Mouse (Mus musculus): ENCODE data around the gene Daam1. TPM values are rescaled to one million over a fixed set of nuclear protein-coding genes. Genes with fewer than 3 reads are reported as not detected.
A peak's percentile ranks its signal among the peaks of the same experiment; 100 is the strongest.

Gene Daam1
- polyA plus RNA-seq, 1 experiment from 2014 or later, result 41.2 TPM

DNA sequence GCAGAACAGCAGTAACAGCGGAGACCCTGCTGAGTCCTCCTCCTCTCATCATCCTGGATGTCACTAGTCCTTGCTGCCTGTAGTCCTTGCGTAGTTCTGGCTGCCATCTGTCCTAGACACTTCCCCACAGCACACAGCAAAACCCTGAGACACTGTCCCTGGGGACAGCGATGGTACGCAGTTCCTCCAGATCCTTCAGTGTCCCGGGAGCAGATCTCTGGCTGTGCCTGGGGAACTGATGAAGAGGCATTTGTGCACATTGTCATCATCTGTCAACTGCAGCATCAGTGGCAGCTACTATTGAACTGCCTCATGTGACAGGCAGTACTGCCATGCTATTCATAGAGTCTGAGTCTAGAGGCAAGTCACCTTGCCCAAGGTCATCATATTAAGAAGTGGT is 107.6 kb downstream of the Daam1 start:
- no peak for DNase-seq (ENCODE audit: low spot score)

DNA sequence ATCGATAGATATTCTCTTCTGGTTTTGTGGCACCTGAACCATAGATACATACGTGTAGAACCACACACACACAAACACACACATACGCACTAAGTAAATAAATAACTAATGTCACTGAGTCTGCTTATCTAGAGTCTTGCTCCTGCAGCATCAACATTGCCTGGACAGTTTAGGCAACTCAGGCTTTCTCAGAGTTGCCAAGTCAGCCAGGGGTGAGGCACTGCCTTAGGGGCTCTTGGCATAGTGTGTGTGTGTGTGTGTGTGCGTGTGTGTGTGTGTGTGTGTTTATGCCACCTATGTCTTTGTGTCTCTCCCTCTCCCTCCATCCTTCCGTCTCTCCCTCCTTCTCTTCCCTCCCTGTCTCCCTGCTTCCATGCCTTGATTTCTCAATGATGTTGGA is 110.4 kb downstream of the Daam1 start:
- H3K4me2 ChIP-seq (replicated peaks), result no peak overlapping the region
- no peaks in the 10 kb centered on the region for H3K27me3 ChIP-seq (ENCODE audit: control insufficient read depth, insufficient read depth, low read length)
- H3K9me3 ChIP-seq (ENCODE audit: control insufficient read depth, low read length), result no peaks in the 10 kb centered on the region
- DNase-seq (ENCODE audit: low spot score) (no peak), ATAC-seq (ENCODE audit: low FRiP score) (no peak)
- no peak overlapping the region for H3K9ac ChIP-seq
- peaks cover 63% of the 10 kb centered on the region for H3K36me3 ChIP-seq (replicated peaks; ENCODE audit: control insufficient read depth, insufficient read depth)
- WGBS, result 93% methylated on average over 5 of the region's 5 CpGs
- no peak overlapping the region for H3K27ac ChIP-seq
- no peak overlapping the region for H3K4me3 ChIP-seq (replicated peaks; ENCODE audit: low read length)
- H3K4me1 ChIP-seq (replicated peaks; ENCODE audit: control insufficient read depth, insufficient read depth, low read length), result no peaks in the 10 kb centered on the region

More for the DNA sequence above, 107.6 kb downstream of the Daam1 start:
- Histone ChIP-seq H3K4me3 (replicated peaks; ENCODE audit: low read length) (no peak overlapping the region), H3K9ac (no peak overlapping the region), H3K36me3 (replicated peaks; ENCODE audit: control insufficient read depth, insufficient read depth) (peaks cover 37% of the 10 kb centered on the region), H3K4me2 (replicated peaks) (no peak overlapping the region), H3K27ac (no peak overlapping the region), H3K4me1 (replicated peaks; ENCODE audit: control insufficient read depth, insufficient read depth, low read length) (peaks cover 4% of the 10 kb centered on the region; the same call in 1 of the 2 replicates), H3K9me3 (ENCODE audit: control insufficient read depth, low read length) (no peaks in the 10 kb centered on the region), H3K27me3 (ENCODE audit: control insufficient read depth, insufficient read depth, low read length) (no peaks in the 10 kb centered on the region)
- 63% methylated on average over 5 of the region's 5 CpGs for WGBS
- no peak for ATAC-seq (ENCODE audit: low FRiP score)

DNA sequence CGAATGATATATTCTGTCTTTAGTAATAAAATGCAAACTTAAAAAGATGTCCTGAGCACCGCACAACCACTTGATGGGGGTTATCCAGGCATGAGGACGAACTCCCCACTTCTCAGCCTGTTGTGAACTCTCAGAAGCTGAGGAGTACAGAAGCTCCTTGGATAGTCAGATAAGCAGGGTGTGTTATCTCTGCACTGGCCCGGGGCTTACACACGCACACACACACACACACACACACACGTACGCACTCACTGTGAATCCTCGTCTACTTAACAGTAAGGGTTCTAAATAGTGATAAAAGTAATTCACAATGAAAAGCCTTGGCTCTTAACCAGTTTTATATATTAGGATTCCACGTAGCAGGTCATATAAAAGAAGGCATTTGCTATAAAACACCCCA is 112.2 kb downstream of the Daam1 start:
- H3K4me1 ChIP-seq (replicated peaks; ENCODE audit: control insufficient read depth, insufficient read depth, low read length), result no peaks in the 10 kb centered on the region
- H3K9me3 ChIP-seq (ENCODE audit: control insufficient read depth, low read length), result no peaks in the 10 kb centered on the region
- no peak overlapping the region for H3K4me3 ChIP-seq (replicated peaks; ENCODE audit: low read length)
- WGBS, result 97% methylated on average over 9 of the region's 9 CpGs
- H3K36me3 ChIP-seq (replicated peaks; ENCODE audit: control insufficient read depth, insufficient read depth), result peaks cover 65% of the 10 kb centered on the region
- no peak overlapping the region for H3K9ac ChIP-seq
- H3K27ac ChIP-seq, result no peak overlapping the region
- DNase-seq (ENCODE audit: low spot score) (no peak), ATAC-seq (ENCODE audit: low FRiP score) (no peak)
- no peaks in the 10 kb centered on the region for H3K27me3 ChIP-seq (ENCODE audit: control insufficient read depth, insufficient read depth, low read length)
- no peak overlapping the region for H3K4me2 ChIP-seq (replicated peaks)

DNA sequence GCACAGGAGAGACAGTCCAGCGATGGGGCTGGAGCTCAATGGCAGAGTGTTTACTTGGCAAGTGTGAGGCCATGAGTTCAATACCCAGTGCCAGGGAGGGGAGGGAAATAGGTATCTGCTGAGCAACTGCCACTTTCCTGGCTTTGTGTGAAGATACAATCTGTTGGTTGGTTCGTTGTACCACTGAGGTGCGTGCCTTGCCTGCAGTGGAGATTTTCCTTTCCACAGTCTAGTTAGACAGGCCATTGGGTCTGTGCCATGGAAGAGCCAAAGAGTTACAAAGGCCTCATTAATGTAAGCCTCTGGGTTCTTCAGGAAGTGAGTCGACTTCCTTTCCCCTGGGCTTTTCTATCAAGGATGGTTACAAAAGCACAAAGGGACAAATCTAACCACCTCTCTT is 112.8 kb downstream of the Daam1 start:
- H3K4me3 ChIP-seq (replicated peaks; ENCODE audit: low read length), result no peak overlapping the region
- 84% methylated on average over 4 of the region's 4 CpGs for WGBS
- H3K36me3 ChIP-seq (replicated peaks; ENCODE audit: control insufficient read depth, insufficient read depth), result peaks cover 65% of the 10 kb centered on the region
- H3K9ac ChIP-seq, result no peak overlapping the region
- no peaks in the 10 kb centered on the region for H3K27me3 ChIP-seq (ENCODE audit: control insufficient read depth, insufficient read depth, low read length)
- no peak for ATAC-seq (ENCODE audit: low FRiP score)
- DNase-seq (ENCODE audit: low spot score), result no peak
- no peak overlapping the region for H3K27ac ChIP-seq
- no peak overlapping the region for H3K4me2 ChIP-seq (replicated peaks)
- no peaks in the 10 kb centered on the region for H3K4me1 ChIP-seq (replicated peaks; ENCODE audit: control insufficient read depth, insufficient read depth, low read length)
- H3K9me3 ChIP-seq (ENCODE audit: control insufficient read depth, low read length), result no peaks in the 10 kb centered on the region

DNA sequence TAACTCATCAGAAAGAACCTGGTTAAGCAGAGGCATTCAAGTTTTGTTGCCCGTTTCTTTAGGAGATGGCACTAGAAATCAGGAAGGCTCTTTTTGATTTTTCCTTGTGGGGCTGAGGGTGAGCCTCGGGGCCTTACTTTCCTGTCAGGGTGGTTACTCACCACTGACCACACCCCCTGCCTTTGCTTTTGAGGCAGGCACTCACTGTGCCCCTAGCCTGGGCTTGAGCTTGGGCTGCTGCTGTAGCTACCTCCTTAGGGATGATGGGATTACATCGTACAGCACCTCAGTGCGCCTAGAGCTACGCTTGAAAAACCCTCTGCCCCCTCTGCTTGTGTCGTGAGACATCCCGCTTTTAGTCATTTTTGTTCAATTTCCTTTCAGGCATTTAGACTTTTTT is 115.0 kb downstream of the Daam1 start:
- Histone ChIP-seq H3K27me3 (ENCODE audit: control insufficient read depth, insufficient read depth, low read length) (no peaks in the 10 kb centered on the region), H3K4me1 (replicated peaks; ENCODE audit: control insufficient read depth, insufficient read depth, low read length) (no peaks in the 10 kb centered on the region), H3K27ac (no peak overlapping the region), H3K4me2 (replicated peaks) (no peak overlapping the region), H3K36me3 (replicated peaks; ENCODE audit: control insufficient read depth, insufficient read depth) (peaks cover 78% of the 10 kb centered on the region), H3K9ac (no peak overlapping the region), H3K9me3 (ENCODE audit: control insufficient read depth, low read length) (no peaks in the 10 kb centered on the region), H3K4me3 (replicated peaks; ENCODE audit: low read length) (no peak overlapping the region)
- DNase-seq (ENCODE audit: low spot score), result no peak
- no peak for ATAC-seq (ENCODE audit: low FRiP score)
- WGBS, result 81% methylated on average over 7 of the region's 7 CpGs

DNA sequence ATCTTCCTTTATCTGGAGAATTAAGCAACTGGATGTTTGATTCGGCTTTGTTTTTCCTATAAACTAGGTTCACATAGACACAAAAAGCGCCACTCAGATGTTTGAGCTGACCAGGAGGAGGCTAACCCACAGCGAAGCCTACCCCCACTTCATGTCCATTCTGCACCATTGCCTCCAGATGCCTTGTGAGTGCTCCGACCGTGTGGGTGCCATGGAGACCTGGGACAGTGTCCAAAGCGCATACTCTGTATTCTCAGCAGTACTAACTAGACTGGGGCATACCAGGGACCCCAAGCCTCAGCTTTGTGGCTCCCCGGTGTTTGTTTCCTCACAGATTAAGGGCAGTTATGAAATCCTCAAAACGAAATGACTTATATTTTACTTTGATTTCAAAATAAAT is 115.6 kb downstream of the Daam1 start:
- Histone ChIP-seq H3K9ac (no peak overlapping the region), H3K27me3 (ENCODE audit: control insufficient read depth, insufficient read depth, low read length) (no peaks in the 10 kb centered on the region), H3K4me1 (replicated peaks; ENCODE audit: control insufficient read depth, insufficient read depth, low read length) (no peaks in the 10 kb centered on the region), H3K9me3 (ENCODE audit: control insufficient read depth, low read length) (no peaks in the 10 kb centered on the region), H3K4me2 (replicated peaks) (no peak overlapping the region), H3K36me3 (replicated peaks; ENCODE audit: control insufficient read depth, insufficient read depth) (peaks cover 82% of the 10 kb centered on the region), H3K27ac (no peak overlapping the region), H3K4me3 (replicated peaks; ENCODE audit: low read length) (no peak overlapping the region)
- DNase-seq (ENCODE audit: low spot score) (no peak), ATAC-seq (ENCODE audit: low FRiP score) (peak; percentile 86)
- 73% methylated on average over 8 of the region's 8 CpGs for WGBS

DNA sequence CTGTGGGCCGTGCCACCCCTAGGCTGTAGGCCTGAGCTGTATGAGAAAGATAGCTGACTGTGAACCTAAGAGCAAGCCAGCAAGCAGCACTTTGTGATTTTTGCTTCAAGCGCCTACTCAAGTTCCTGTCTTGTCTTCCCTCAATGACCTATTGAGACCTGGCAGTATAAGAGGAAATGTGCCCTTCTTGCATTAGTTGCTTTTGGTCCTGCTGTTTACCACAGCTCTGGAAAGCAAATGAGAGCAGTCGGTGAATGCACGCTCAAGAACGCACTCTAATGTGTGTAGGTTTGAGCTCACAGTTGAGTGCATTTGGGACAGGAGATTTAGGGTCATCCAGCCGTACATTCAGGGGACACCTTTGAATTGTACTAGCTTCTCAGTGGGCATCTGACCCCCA is 118.1 kb downstream of the Daam1 start:
- Histone ChIP-seq H3K9me3 (ENCODE audit: control insufficient read depth, low read length) (no peaks in the 10 kb centered on the region), H3K9ac (no peak overlapping the region), H3K4me3 (replicated peaks; ENCODE audit: low read length) (no peak overlapping the region), H3K36me3 (replicated peaks; ENCODE audit: control insufficient read depth, insufficient read depth) (peaks cover 87% of the 10 kb centered on the region), H3K4me2 (replicated peaks) (no peak overlapping the region), H3K27ac (no peak overlapping the region), H3K4me1 (replicated peaks; ENCODE audit: control insufficient read depth, insufficient read depth, low read length) (no peaks in the 10 kb centered on the region; the same call in 1 of the 2 replicates), H3K27me3 (ENCODE audit: control insufficient read depth, insufficient read depth, low read length) (no peaks in the 10 kb centered on the region)
- DNase-seq (ENCODE audit: low spot score) (no peak), ATAC-seq (ENCODE audit: low FRiP score) (no peak)
- WGBS, result 97% methylated on average over 6 of the region's 6 CpGs

DNA sequence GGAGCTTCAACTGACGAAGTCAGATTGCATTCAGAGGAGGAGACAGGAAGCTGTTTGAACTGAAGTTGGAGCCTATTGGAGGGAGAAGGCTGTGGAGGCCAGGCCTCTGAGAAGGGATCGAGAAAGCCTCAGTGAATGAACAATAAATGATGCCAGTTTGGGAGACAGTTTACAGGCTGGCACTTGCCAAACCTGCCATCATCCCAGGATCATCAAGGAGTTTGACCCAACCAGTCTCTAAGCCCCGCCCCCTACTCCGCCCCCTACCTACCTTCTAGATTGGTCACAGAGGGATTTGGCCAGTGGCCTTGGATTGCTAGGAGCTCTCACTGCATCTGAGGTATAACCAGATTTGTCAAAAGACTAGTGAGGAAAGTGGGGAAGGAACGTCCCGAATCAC is 118.7 kb downstream of the Daam1 start:
- DNase-seq (ENCODE audit: low spot score) (no peak), ATAC-seq (ENCODE audit: low FRiP score) (no peak)
- Histone ChIP-seq H3K27ac (no peak overlapping the region), H3K9ac (no peak overlapping the region), H3K27me3 (ENCODE audit: control insufficient read depth, insufficient read depth, low read length) (no peaks in the 10 kb centered on the region), H3K36me3 (replicated peaks; ENCODE audit: control insufficient read depth, insufficient read depth) (peaks cover 82% of the 10 kb centered on the region), H3K4me1 (replicated peaks; ENCODE audit: control insufficient read depth, insufficient read depth, low read length) (no peaks in the 10 kb centered on the region; the same call in 1 of the 2 replicates), H3K4me3 (replicated peaks; ENCODE audit: low read length) (no peak overlapping the region), H3K9me3 (ENCODE audit: control insufficient read depth, low read length) (no peaks in the 10 kb centered on the region), H3K4me2 (replicated peaks) (no peak overlapping the region)
- 97% methylated on average over 6 of the region's 6 CpGs for WGBS

DNA sequence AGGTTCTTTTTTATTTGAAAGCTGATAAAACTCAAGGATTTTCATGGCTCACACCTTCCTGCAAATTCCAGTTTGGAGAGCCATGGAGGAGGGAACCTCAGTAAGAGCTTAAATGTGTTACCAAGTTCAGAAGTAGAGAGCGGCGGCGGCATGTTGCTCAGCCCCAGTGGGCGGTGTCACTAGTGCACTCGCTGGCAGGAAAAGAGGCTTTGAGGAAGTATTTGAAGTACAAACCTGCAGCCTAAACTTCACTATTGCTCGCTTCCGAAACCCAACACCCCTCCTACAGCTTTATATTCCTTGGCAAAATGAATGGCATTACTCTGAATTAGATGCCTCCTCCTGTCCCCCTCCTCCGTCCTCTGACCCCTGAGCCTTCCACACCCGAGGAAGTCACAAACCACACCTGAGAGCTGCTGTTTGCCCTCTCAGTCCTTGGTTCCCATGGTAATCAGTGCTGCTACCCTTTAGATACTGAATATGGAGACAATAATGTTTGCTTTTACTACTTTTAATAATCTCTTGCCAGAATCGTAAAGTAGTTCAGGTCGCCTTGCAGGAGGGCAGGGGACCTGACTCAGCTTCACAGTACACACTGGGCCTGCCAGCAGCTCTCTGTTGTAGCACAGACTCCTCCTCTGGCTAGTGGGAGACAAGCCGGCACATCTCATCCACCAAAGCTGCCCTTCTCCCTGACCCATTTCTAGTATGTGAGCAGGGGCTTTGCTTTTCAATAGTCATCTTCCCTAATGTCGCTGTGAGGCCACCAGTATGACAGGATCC is 119.4 kb downstream of the Daam1 start:
- DNase-seq (ENCODE audit: low spot score), result no peak
- Histone ChIP-seq H3K27ac (no peak overlapping the region), H3K36me3 (replicated peaks; ENCODE audit: control insufficient read depth, insufficient read depth) (peaks cover 79% of the 10 kb centered on the region), H3K9me3 (ENCODE audit: control insufficient read depth, low read length) (no peaks in the 10 kb centered on the region), H3K4me3 (replicated peaks; ENCODE audit: low read length) (no peak overlapping the region), H3K4me2 (replicated peaks) (no peak overlapping the region), H3K9ac (no peak overlapping the region), H3K27me3 (ENCODE audit: control insufficient read depth, insufficient read depth, low read length) (no peaks in the 10 kb centered on the region), H3K4me1 (replicated peaks; ENCODE audit: control insufficient read depth, insufficient read depth, low read length) (peaks cover 1% of the 10 kb centered on the region; the same call in 1 of the 2 replicates)
- WGBS, result 92% methylated on average over 13 of the region's 13 CpGs
- ATAC-seq (ENCODE audit: low FRiP score), result no peak

Measured in hindbrain, embryonic 14.5 days (tissue).